Comparison of ENCODE assay signal across 7 mouse cellular contexts in genomic region chr2:9889651-9890183, GRCm38 (mm10). TPM values are rescaled to one million over a fixed set of nuclear protein-coding genes. Genes with fewer than 3 reads are reported as not detected.
DNase-seq lines count a peak whose midpoint lies in the region; ATAC-seq and TF ChIP-seq lines count a peak whose summit lies in the region.

TSS of gene Gata3 (minus strand) at chr2:9890034.

- peak within 1 kb of the TSS; percentile 3; the same call in 1 of the 2 replicates for H3K4me3 ChIP-seq in testis, adult 2 months (ENCODE audit: control insufficient read depth, low read depth, low read length)
- peak within 1 kb of the TSS; percentile 25; the same call in 1 of the 2 replicates for H3K4me3 ChIP-seq in embryonic facial prominence, embryonic 12.5 days
- H3K4me3 ChIP-seq in limb, embryonic 14.5 days (replicated peaks; ENCODE audit: low read length): peak within 1 kb of the TSS; percentile 8; the same call in 1 of the 2 replicates
- peak within 1 kb of the TSS; percentile 29 for H3K4me3 ChIP-seq in stomach, embryonic 16.5 days (replicated peaks; ENCODE audit: low read length)

- no peaks in the 10 kb centered on the region for H3K36me3 ChIP-seq in testis, adult 2 months (ENCODE audit: control insufficient read depth, insufficient read depth, low read length)
- H3K36me3 ChIP-seq in embryonic facial prominence, embryonic 12.5 days: no peaks in the 10 kb centered on the region
- H3K36me3 ChIP-seq in limb, embryonic 14.5 days (ENCODE audit: control insufficient read depth, insufficient read depth, low read length): no peaks in the 10 kb centered on the region
- H3K36me3 ChIP-seq in stomach, embryonic 16.5 days (ENCODE audit: control insufficient read depth, insufficient read depth, low read length): no peaks in the 10 kb centered on the region

- H3K4me2 ChIP-seq in embryonic facial prominence, embryonic 12.5 days (replicated peaks): peak within 1 kb of the TSS; percentile 42
- H3K4me2 ChIP-seq in limb, embryonic 14.5 days (replicated peaks; ENCODE audit: low read depth, low read length, severe bottlenecking): peak within 1 kb of the TSS; percentile 25; the same call in 1 of the 2 replicates
- peak within 1 kb of the TSS; percentile 43 for H3K4me2 ChIP-seq in stomach, embryonic 16.5 days (ENCODE audit: low read depth, low read length)

- TF ChIP-seq POLR2A in testis, adult 2 months (IDR thresholded peaks at IDR 0.05; ENCODE audit: control insufficient read depth, low read depth, low read length): no peak
- no peak for TF ChIP-seq POLR2A in limb, embryonic 14.5 days (IDR thresholded peaks at IDR 0.05; ENCODE audit: borderline replicate concordance, extremely low read depth, insufficient read depth, insufficient read length)

- DNase-seq in testis, postnatal 10 days (ENCODE audit: low spot score): no peak
- no peak for DNase-seq in limb, embryonic 14.5 days (ENCODE audit: low spot score)
- no peak for DNase-seq in layer of hippocampus, postnatal 25 days (ENCODE audit: extremely low spot score in 1 of 2, low spot score in 1 of 2)
- DNase-seq in layer of hippocampus, adult 11-12 months (ENCODE audit: low spot score): no peak

- H3K27ac ChIP-seq in testis, adult 2 months (ENCODE audit: control insufficient read depth, insufficient read depth, low read depth, low read length): no peak within 1 kb of the TSS
- no peak within 1 kb of the TSS for H3K27ac ChIP-seq in embryonic facial prominence, embryonic 12.5 days
- H3K27ac ChIP-seq in limb, embryonic 14.5 days (replicated peaks; ENCODE audit: low read depth, low read length): no peak within 1 kb of the TSS
- no peak within 1 kb of the TSS for H3K27ac ChIP-seq in stomach, embryonic 16.5 days (ENCODE audit: low read length)

- peaks cover 2% of the 10 kb centered on the region for H3K27me3 ChIP-seq in testis, adult 2 months (ENCODE audit: control insufficient read depth, insufficient read depth, low read length)
- peaks cover 88% of the 10 kb centered on the region for H3K27me3 ChIP-seq in embryonic facial prominence, embryonic 12.5 days
- H3K27me3 ChIP-seq in limb, embryonic 14.5 days (ENCODE audit: control insufficient read depth, insufficient read depth, low read length): peaks cover 94% of the 10 kb centered on the region
- peaks cover 86% of the 10 kb centered on the region for H3K27me3 ChIP-seq in stomach, embryonic 16.5 days (ENCODE audit: control insufficient read depth, insufficient read depth, low read length)

- peaks cover 9% of the 10 kb centered on the region for H3K4me1 ChIP-seq in testis, adult 2 months (ENCODE audit: control insufficient read depth, insufficient read depth, low read length)
- H3K4me1 ChIP-seq in embryonic facial prominence, embryonic 12.5 days: peaks cover 5% of the 10 kb centered on the region; the same call in 1 of the 2 replicates
- 0 out of 2 replicates have a peak, but pooled peaks cover 2% of the 10 kb centered on the region for H3K4me1 ChIP-seq in limb, embryonic 14.5 days (ENCODE audit: control insufficient read depth, insufficient read depth, low read length)
- H3K4me1 ChIP-seq in stomach, embryonic 16.5 days (ENCODE audit: control insufficient read depth, insufficient read depth, low read length): peaks cover 3% of the 10 kb centered on the region; the same call in 1 of the 2 replicates

- no peak within 1 kb of the TSS for H3K9ac ChIP-seq in embryonic facial prominence, embryonic 12.5 days
- no peak within 1 kb of the TSS for H3K9ac ChIP-seq in limb, embryonic 14.5 days (ENCODE audit: low read depth, low read length, severe bottlenecking)
- no peak within 1 kb of the TSS for H3K9ac ChIP-seq in stomach, embryonic 16.5 days (ENCODE audit: low read length)

- ATAC-seq in embryonic facial prominence, embryonic 12.5 days (ENCODE audit: insufficient number of reproducible peaks, insufficient read depth, low FRiP score, low TSS enrichment): no peak
- ATAC-seq in limb, embryonic 14.5 days (ENCODE audit: low FRiP score, low read depth): no peak
- ATAC-seq in stomach, embryonic 16.5 days (ENCODE audit: insufficient read depth, low FRiP score): no peak

- no peak for TF ChIP-seq CTCF in testis, adult 2 months (IDR thresholded peaks at IDR 0.05; ENCODE audit: control insufficient read depth, insufficient read depth, insufficient replicate concordance, low read depth, low read length)

- WGBS in embryonic facial prominence, embryonic 12.5 days: under 1% methylated on average over 23 of the region's 23 CpGs
- 0% methylated on average over 23 of the region's 23 CpGs for WGBS in limb, embryonic 14.5 days
- under 1% methylated on average over 23 of the region's 23 CpGs for WGBS in stomach, embryonic 16.5 days

- no peaks in the 10 kb centered on the region for H3K9me3 ChIP-seq in embryonic facial prominence, embryonic 12.5 days
- no peaks in the 10 kb centered on the region for H3K9me3 ChIP-seq in limb, embryonic 14.5 days (ENCODE audit: control insufficient read depth, low read length)
- no peaks in the 10 kb centered on the region for H3K9me3 ChIP-seq in stomach, embryonic 16.5 days (replicated peaks; ENCODE audit: control insufficient read depth, low read length)

RNA-seq across cellular contexts. Expression of gene Gata3, which starts in this region (rescaled TPM):
- polyA plus RNA-seq in testis, adult 2 months (2012; rRNA removed): 1.0 and 2.0 TPM in 2 replicates
- polyA plus RNA-seq in embryonic facial prominence, embryonic 12.5 days (2016; fragmentation: Nextera tagmentation; extraction: Ambion mirVana): 22.6 and 23.6 TPM in 2 replicates
- polyA plus RNA-seq in limb, embryonic 14.5 days (2012; rRNA removed): 6.4 and 6.9 TPM in 2 replicates
- polyA plus RNA-seq in limb, embryonic 14.5 days (2014; fragmentation: Nextera tagmentation; extraction: Ambion mirVana): 27.0 and 29.4 TPM in 2 replicates
- polyA plus RNA-seq in stomach, embryonic 16.5 days (2015; fragmentation: Nextera tagmentation; extraction: Ambion mirVana): 3.2 and 3.6 TPM in 2 replicates
- total RNA-seq in layer of hippocampus, postnatal 25 days (2021): not detected
